Mouse (Mus musculus): Measurements from ENCODE around the gene Nt5c. TPM values are rescaled to one million over a fixed set of nuclear protein-coding genes. Genes with fewer than 3 reads are reported as not detected.
"Not testable (repeated sequence)": the region's sequence is repeated elsewhere in the genome, so short reads cannot be mapped to it uniquely, and the experiment has no call there.

Nt5c gene
- 10 to 100 TPM in 2 of 4 experiments, 1 to 10 TPM in 2; 8.7 to 14.9 (median 10.1) TPM for total RNA-seq (2022)

DNA sequence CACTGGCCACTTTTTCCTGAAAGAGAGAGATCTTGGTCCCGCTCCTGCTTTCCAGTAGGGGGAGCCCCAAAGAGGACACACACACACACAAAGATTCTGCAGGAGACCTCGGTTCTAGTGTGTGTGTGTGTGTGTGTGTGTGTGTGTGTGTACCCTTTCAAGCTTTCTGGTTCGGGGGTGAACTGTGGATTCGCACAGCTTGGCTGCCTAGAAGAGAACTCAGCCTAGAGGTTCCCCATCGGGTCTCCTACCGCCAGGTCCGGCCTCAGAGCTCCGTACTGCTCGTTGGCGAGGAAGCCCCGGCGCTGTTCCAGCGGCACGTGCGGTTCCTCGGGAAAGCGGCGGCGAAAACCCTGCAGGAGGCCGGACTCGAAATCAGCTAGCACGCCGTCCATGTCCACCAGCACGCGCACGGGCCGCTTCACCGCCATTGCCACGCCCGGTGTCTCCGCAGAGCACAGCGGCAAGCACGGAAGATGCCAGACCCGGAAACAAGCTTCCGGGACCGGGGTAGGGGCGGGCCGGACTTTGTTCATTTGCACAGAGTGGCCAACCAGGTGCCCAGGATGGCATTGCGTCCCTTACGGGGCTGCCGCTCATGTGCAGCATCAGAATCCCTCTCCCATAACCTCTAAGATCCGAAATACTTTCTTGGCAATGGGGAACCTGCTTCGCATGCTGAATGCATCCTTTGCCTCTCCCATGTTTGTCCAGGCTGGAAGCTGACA, at the start of gene Nt5c:
Gene Nt5c (minus strand): TSS at position 507 of the 728 bp plus-strand sequence.
- DNase-seq (ENCODE audit: low spot score) = peak; percentile 71

GRCm38 (mm10) chr11:115538045-115538444, 46.4 kb upstream of the Nt5c start:
- DNase-seq (ENCODE audit: low spot score) = no peak

- no peak for DNase-seq (ENCODE audit: low spot score)
These were observed 45.4 kb upstream of the Nt5c start for GRCm38 (mm10) chr11:115536856-115537568.

DNA sequence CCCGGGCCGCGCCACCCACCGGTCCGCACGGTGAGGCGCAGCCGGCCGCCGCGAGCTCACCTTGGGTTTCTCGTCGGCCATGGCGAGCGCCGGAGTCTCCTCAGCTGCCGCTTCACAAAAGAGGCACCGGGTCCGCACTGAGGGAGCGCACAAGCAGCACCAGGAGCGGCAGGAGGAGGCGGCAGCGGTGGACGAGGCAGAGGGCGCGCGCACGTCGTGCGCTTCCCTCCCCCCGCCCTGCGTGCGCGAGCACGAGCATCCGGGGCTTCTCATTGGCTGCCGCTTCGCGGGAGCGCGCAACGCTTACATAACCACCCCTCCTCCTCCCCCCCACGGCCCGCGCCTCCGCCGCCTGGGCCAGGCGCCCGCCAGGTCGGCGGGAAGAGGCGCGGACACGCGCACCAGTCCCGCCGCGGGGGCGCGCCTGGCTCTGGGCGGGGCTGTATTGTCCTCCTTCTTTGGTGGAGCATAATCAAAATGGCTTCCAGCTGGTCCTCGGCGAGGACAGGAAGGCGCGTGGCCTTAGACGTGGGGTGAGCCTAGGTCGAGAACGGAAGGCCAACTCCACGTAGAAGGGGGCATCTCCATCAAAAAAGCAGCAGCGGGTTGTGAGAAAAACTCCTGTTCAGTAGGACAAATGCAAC, 44.5 kb upstream of the Nt5c start, which contains the start of gene Sumo2:
Gene Sumo2 (minus strand): TSS at position 239 of the 644 bp plus-strand sequence.
- peak; percentile 97 for DNase-seq (ENCODE audit: low spot score)

GRCm38 (mm10) chr11:115535401-115536037, 43.9 kb upstream of the Nt5c start:
- DNase-seq (ENCODE audit: low spot score) = peak; percentile 23

DNA sequence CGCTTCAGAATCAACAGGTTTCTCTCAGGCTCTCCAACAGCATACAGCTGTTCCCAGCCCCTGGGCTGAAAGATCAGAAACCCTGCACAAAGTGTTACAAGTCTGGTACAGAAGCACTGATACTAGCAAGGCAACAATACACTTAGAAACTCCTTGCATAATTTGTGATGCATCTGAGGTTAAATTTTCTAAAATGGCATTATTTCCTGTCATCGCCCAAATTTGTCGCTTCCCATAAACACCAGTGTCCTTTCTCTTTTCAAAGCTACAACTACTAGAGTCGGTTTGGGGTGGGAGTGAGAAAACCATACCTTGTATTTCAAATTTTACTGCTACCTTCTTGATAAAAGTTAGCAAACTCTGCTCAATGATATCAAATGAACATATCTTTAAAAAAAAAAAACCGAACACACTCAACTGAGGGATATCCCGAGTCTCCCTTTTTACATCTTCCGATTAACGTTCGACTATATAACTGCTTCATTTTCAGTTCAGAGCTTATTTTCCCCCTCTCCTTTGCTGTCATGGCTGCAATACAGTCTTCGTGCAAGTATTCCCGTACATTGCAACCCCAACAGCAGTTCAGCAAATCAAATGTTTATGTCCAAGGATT, 43.2 kb upstream of the Nt5c start:
- no peak for DNase-seq (ENCODE audit: low spot score)

GRCm38 (mm10) chr11:115526446-115526845, 34.8 kb upstream of the Nt5c start:
- not testable (repeated sequence) for DNase-seq (ENCODE audit: low spot score)

- no peak for DNase-seq (ENCODE audit: low spot score)
These were observed 31.0 kb upstream of the Nt5c start for GRCm38 (mm10) chr11:115522703-115523102.

DNA sequence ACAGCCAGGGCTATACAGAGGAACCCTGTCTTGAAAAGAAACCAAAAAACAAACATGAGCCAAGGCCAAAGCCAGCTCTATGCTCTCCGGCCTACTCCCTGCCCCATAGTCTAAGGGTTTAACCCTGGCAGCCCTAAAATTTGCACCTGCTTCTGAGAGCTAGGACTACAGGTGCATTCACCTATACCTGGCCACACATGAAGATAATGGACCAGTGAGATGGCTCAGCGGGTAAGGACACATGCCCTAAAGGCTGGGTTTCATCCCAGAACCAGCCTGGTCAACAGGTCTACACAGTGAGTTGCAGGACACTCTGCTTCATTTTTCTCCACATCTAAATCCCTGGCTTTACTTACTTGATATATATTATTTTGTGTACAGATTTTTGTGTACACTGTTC, 30.6 kb upstream of the Nt5c start:
- DNase-seq (ENCODE audit: low spot score) = no peak

GRCm38 (mm10) chr11:115521080-115521479, 29.4 kb upstream of the Nt5c start:
- no peak for DNase-seq (ENCODE audit: low spot score)

- no peak for DNase-seq (ENCODE audit: low spot score)
These were observed 28.6 kb upstream of the Nt5c start for GRCm38 (mm10) chr11:115520218-115520617.

DNA sequence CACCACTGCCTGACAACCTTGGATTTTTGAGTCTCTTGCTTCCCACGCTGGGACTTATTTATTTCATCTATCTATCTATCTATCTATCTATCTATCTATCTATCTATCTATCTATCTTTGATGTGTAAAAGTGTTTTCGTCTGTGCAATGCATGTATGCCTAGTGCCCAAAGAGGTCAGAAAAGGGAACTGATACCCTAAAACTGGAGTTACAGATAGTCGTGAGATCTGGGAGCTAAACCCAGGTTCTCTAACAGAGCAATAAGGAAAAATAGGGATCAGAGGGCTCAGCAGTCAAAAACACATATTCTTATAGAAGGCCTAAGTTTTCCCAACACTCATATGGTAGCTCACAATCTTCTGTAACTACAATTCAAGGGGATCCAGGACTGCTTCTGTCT, 27.9 kb upstream of the Nt5c start:
- no peak for DNase-seq (ENCODE audit: low spot score)

DNA sequence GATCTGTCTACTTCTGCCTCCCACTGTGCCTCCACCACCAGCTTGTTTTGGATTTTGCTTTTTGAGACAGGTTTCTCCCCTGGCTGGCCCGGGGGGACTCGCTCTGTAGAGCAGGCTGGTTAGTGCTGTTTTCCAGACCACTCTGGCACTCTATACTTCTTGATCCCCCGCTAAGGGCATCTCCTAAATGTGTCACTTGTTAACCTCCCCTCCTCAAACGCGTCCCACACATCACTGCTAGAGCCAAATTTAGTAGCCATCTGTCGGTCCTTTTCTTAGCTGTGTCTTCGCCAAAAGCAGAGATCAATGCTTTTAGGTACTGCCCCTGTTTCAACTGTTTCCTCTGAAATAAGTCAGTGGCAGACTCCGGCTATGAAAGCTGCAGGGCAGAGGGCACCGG, 27.0 kb upstream of the Nt5c start:
- no peak for DNase-seq (ENCODE audit: low spot score)

- no peak for DNase-seq (ENCODE audit: low spot score)
These were observed 25.3 kb upstream of the Nt5c start for GRCm38 (mm10) chr11:115516942-115517341.

- DNase-seq (ENCODE audit: low spot score) = no peak
These were observed 23.4 kb upstream of the Nt5c start for GRCm38 (mm10) chr11:115515021-115515420.

DNA sequence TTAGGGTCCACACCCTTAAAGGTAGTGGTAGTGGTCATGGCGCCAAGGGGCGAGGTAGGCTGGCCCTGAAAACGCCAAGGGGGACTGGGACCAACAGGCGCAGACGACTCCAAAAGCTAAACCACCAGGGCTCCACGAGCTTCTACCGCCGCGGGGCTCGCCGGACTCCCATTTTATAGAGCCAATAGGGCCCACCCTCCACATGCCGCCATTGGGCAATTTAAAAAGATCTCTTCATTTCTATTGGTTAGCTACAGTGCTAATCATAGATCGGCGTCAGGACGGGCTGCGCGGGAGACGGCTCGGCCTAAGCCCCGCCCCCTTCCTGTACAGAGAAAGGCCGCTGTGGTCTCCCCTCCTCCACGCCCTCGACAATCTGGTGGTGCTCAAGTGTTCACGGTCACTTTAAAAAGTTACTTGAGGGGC, 22.6 kb upstream of the Nt5c start, which contains the start of gene Jpt1:
Gene Jpt1 (minus strand): TSS at position 150 of the 426 bp plus-strand sequence.
- DNase-seq (ENCODE audit: low spot score) = peak; percentile 100

DNA sequence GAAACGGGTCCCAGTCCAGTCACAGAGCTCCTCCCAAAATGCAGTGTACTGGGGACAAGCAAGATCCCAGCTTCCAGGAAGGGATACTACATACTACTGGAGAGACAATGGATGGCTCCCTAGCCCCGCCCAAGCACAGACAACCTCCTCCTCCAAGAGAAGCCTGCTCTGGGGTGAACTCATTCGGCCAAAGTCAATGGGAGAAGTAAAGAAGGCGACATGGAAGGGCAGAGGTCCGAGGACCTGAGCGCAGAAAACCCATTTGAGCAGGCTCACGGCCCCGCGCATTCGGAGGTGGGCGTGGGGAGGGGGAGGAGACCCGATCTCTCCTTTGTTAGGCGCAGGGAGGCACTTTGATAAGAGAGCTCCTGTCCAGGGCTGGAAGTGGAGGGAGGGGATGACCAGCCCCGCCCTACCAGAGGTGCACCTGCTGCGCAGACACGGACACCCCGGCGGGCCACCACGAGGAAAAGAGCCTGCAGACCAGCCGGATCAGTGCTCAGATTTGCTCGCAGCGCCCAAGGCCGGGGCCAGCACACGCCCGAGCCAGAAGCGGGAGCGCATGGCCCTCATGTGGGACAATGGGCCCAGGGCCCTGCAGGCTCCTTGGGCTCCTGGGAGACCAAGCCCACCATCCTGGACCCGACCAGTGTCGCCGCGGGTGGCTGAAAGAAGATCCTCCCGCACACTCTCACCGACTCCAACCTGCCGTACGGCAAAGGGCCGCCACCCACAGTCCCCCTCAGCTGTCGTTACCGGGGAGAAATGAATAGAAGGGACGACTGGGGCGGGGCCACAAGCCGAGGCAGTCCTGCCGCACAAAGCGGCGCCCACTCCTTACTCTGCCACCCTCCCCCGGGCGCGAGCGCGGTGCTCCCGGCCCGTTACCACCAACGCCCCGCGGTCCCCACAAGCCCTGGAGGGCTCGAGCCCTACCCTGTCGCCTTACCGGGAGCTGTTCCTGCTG, 21.9 kb upstream of the Nt5c start:
- DNase-seq (ENCODE audit: low spot score) = peak; percentile 40

DNA sequence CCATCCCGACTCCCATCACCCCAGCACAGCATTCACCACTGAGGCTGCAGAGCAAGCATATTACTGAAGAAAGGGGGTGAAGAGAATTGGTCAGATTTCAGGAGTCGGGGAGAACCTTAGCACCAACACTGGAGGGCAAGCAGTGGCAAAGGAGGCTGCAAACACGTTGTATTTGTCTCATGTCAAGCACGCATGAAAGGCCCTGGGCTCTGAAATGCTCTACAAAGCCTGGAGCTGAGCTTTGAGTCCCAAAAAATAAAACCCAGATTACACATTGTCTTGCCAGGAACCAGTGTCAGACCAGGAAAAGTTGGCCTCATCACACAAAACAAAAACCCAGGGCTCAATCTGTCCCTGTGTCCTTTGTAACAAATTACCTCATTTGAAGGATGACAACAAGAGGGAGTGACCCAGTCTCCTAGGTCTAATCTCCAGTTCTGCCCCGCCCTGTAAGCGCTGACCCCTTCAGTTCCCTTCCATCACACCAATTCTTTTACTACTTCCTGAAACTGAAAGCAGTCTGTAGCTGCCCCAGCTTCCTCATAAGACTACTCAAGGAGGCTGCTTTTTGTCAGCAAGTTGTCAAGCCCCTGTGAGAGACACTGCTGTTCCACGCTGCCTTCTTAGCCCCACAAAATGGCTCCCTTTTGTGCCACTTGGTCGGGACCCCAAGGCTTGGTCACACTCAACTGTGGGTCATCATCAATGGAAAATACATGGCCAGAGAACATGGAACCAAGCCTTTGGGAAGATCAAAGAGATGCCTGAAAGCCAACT, 20.9 kb upstream of the Nt5c start:
- DNase-seq (ENCODE audit: low spot score) = peak; percentile 40

DNA sequence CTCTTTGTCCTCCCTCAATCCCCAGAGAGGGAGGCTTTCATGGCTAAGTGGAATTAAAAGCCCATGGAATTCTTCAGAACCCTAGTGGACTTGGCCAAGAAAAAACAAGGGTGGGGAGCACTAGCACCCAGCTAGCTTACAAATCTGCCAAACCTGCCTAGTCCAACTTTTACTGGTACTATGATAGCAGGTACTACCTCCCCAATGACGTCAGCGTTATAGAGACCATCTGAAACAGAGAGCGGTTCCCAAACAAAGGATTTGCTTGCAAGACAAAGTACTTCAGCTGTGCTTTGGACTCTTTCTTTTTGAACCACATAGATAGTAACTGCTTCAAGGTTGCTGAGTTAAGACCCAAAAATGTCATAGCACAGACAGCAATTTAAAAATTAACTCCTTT, 20.3 kb upstream of the Nt5c start:
- no peak for DNase-seq (ENCODE audit: low spot score)
